Mouse (Mus musculus): ENCODE data around the gene Kirrel3. TPM values are rescaled to one million over a fixed set of nuclear protein-coding genes. Genes with fewer than 3 reads are reported as not detected.

Kirrel3 gene
- polyA plus RNA-seq, 1 experiment = 0.80 TPM

DNA sequence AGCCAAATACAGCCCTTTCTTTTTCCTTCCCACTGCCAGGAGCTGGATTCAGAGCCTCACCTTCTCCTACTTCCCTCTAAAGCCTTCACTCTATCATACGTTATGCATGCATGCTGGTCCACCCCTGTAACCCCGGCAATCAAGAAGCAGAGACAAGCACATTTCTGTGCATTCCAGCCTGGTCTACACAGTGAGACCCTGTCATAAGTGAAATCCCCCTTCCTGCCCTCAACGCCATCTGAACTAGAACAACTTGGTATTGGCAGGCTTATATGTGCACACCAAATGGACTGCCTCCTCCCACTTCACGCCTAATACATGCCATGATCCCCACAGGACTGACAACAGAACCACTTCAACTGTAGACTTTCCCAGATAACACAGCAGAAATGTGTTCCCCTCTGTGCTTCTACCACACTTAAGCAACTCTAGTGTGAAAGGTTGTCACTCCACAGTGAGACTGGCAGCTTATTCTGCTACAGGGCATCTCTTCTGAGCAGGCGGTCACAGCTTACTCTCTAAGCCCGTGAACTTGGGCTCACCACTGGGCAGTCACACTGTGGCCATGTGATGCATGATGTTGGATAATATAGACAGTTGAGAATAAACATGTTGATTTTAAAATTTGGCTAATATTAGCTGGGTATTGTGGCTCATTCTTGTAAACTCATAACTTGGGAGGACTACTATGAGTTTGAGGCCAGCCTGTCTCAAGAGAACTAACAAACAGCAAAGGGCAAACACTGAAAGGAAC, 565.2 kb downstream of the Kirrel3 start:
- H3K4me3 ChIP-seq (replicated peaks; ENCODE audit: extremely low read depth, low read depth, low read length) = no peak overlapping the region
- no peak for TF ChIP-seq POLR2A (IDR thresholded peaks at IDR 0.05; ENCODE audit: borderline replicate concordance, extremely low read depth, low read depth, low read length)
- no peak for TF ChIP-seq CTCF (IDR thresholded peaks at IDR 0.05; ENCODE audit: insufficient read depth, low read length)
- WGBS = 90% methylated on average over 6 of the region's 6 CpGs
- peak; percentile 2 for DNase-seq
- H3K4me1 ChIP-seq (ENCODE audit: control insufficient read depth, insufficient read depth, low read length) = no peaks in the 10 kb centered on the region

DNA sequence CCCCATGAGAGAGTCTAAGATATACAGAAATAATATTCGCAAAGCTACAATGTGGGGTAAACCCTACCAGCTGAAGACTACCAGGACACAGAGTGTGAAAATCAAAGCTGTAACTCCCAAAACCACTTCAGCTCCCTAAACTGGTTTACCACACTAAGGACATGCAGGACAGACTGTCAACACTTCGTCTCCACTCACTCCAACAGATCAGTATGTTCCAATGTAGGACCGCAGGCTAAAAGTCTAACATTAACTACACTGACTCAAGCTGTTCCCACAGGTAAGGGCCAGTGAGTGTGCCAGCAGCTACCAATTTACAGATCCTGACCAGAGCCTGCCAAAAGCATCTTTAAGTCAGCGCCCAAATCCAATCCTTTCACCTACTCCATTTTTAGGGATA, 566.0 kb downstream of the Kirrel3 start:
- 89% methylated on average over 4 of the region's 4 CpGs for WGBS
- H3K4me1 ChIP-seq (ENCODE audit: control insufficient read depth, insufficient read depth, low read length) = no peaks in the 10 kb centered on the region
- peak; percentile 2 for DNase-seq
- H3K4me3 ChIP-seq (replicated peaks; ENCODE audit: extremely low read depth, low read depth, low read length) = no peak overlapping the region
- no peak for TF ChIP-seq CTCF (IDR thresholded peaks at IDR 0.05; ENCODE audit: insufficient read depth, low read length)
- no peak for TF ChIP-seq POLR2A (IDR thresholded peaks at IDR 0.05; ENCODE audit: borderline replicate concordance, extremely low read depth, low read depth, low read length)

- Histone ChIP-seq H3K4me3 (replicated peaks; ENCODE audit: extremely low read depth, low read depth, low read length) (no peak overlapping the region), H3K4me1 (ENCODE audit: control insufficient read depth, insufficient read depth, low read length) (no peaks in the 10 kb centered on the region)
- DNase-seq = no peak
- no peak for TF ChIP-seq CTCF (IDR thresholded peaks at IDR 0.05; ENCODE audit: insufficient read depth, low read length)
- TF ChIP-seq POLR2A (IDR thresholded peaks at IDR 0.05; ENCODE audit: borderline replicate concordance, extremely low read depth, low read depth, low read length) = no peak
- 92% methylated on average over 4 of the region's 4 CpGs for WGBS
Measured at GRCm38 (mm10) chr9:35052671-35053070, 567.0 kb downstream of the Kirrel3 start.

- no peak overlapping the region for H3K4me3 ChIP-seq (replicated peaks; ENCODE audit: extremely low read depth, low read depth, low read length)
- no peak for DNase-seq
- H3K4me1 ChIP-seq (ENCODE audit: control insufficient read depth, insufficient read depth, low read length) = no peaks in the 10 kb centered on the region
- 94% methylated on average over 16 of the region's 16 CpGs for WGBS
- TF ChIP-seq POLR2A (IDR thresholded peaks at IDR 0.05; ENCODE audit: borderline replicate concordance, extremely low read depth, low read depth, low read length) = no peak
- no peak for TF ChIP-seq CTCF (IDR thresholded peaks at IDR 0.05; ENCODE audit: insufficient read depth, low read length)
Measured at GRCm38 (mm10) chr9:35053081-35053480, 567.4 kb downstream of the Kirrel3 start.

GRCm38 (mm10) chr9:35053669-35054068, 568.0 kb downstream of the Kirrel3 start:
- TF ChIP-seq CTCF (IDR thresholded peaks at IDR 0.05; ENCODE audit: insufficient read depth, low read length) (no peak), POLR2A (IDR thresholded peaks at IDR 0.05; ENCODE audit: borderline replicate concordance, extremely low read depth, low read depth, low read length) (no peak)
- no peak for DNase-seq
- Histone ChIP-seq H3K4me1 (ENCODE audit: control insufficient read depth, insufficient read depth, low read length) (no peaks in the 10 kb centered on the region), H3K4me3 (replicated peaks; ENCODE audit: extremely low read depth, low read depth, low read length) (no peak overlapping the region)
- WGBS = 80% methylated on average over 3 of the region's 3 CpGs

GRCm38 (mm10) chr9:35055528-35056330, 570.0 kb downstream of the Kirrel3 start:
- H3K4me1 ChIP-seq (ENCODE audit: control insufficient read depth, insufficient read depth, low read length) = no peaks in the 10 kb centered on the region; the same call in 1 of the 2 replicates
- DNase-seq = peak; percentile 4
- TF ChIP-seq POLR2A (IDR thresholded peaks at IDR 0.05; ENCODE audit: borderline replicate concordance, extremely low read depth, low read depth, low read length) (no peak), CTCF (IDR thresholded peaks at IDR 0.05; ENCODE audit: insufficient read depth, low read length) (no peak)
- H3K4me3 ChIP-seq (replicated peaks; ENCODE audit: extremely low read depth, low read depth, low read length) = no peak overlapping the region
- WGBS = 79% methylated on average over 11 of the region's 11 CpGs

GRCm38 (mm10) chr9:35056611-35057010, 570.9 kb downstream of the Kirrel3 start:
- 78% methylated on average over 3 of the region's 3 CpGs for WGBS
- TF ChIP-seq CTCF (IDR thresholded peaks at IDR 0.05; ENCODE audit: insufficient read depth, low read length) (no peak), POLR2A (IDR thresholded peaks at IDR 0.05; ENCODE audit: borderline replicate concordance, extremely low read depth, low read depth, low read length) (no peak)
- no peak for DNase-seq

DNA sequence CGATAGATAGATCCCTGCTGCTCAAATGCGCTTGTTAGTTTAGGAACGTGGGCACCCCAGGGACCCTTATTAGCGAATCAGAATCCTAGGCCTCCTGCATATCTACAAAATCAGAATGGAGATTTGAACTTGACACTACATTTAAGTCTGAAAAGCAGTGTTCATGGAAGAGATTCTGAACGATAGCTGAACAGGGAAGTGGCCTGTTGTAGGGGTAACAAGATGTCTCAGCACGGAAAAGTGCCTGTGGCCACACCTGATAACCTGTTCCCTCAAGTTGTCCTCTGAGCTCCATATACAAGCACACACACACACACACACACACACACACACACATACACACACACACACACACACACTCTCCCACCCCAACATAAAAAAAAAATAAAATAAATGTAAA, 571.9 kb downstream of the Kirrel3 start:
- WGBS = 90% methylated on average over 6 of the region's 6 CpGs

More at GRCm38 (mm10) chr9:35056611-35057010, 570.9 kb downstream of the Kirrel3 start:
- H3K4me3 ChIP-seq (replicated peaks; ENCODE audit: extremely low read depth, low read depth, low read length) = no peak overlapping the region
- H3K4me1 ChIP-seq (ENCODE audit: control insufficient read depth, insufficient read depth, low read length) = peaks cover 3% of the 10 kb centered on the region; the same call in 1 of the 2 replicates

DNA sequence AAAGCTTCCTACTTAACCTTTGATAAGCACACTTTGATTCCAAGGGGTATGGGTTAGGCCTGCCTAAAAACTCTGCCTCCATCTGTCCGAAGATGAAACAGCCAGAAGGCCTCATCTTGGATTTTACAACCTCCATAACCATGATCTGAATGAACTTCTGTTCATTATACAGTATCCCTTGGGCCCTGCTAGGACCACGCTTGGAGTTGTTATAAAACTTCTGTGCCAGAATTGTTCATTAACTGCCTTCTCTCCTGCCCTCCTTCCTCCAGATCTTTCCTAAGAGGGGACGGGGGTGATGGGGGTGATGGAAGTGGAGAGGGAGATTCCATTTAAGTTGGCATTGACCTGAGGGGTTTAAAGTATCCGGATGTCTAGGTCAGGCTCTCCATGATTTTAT, 572.5 kb downstream of the Kirrel3 start:
- no peak for TF ChIP-seq POLR2A (IDR thresholded peaks at IDR 0.05; ENCODE audit: borderline replicate concordance, extremely low read depth, low read depth, low read length)
- no peak for TF ChIP-seq CTCF (IDR thresholded peaks at IDR 0.05; ENCODE audit: insufficient read depth, low read length)
- 76% methylated on average over 4 of the region's 4 CpGs for WGBS
- no peak for DNase-seq
- H3K4me3 ChIP-seq (replicated peaks; ENCODE audit: extremely low read depth, low read depth, low read length) = no peak overlapping the region
- H3K4me1 ChIP-seq (ENCODE audit: control insufficient read depth, insufficient read depth, low read length) = peaks cover 6% of the 10 kb centered on the region; the same call in 1 of the 2 replicates

More for the DNA sequence above, 571.9 kb downstream of the Kirrel3 start:
- Histone ChIP-seq H3K4me3 (replicated peaks; ENCODE audit: extremely low read depth, low read depth, low read length) (no peak overlapping the region), H3K4me1 (ENCODE audit: control insufficient read depth, insufficient read depth, low read length) (peaks cover 6% of the 10 kb centered on the region; the same call in 1 of the 2 replicates)
- no peak for TF ChIP-seq POLR2A (IDR thresholded peaks at IDR 0.05; ENCODE audit: borderline replicate concordance, extremely low read depth, low read depth, low read length)
- no peak for TF ChIP-seq CTCF (IDR thresholded peaks at IDR 0.05; ENCODE audit: insufficient read depth, low read length)
- no peak for DNase-seq
